Mouse (Mus musculus): ENCODE data around the gene Wfikkn2.

Wfikkn2 gene

GRCm38 (mm10) chr11:94190665-94191064, 55.1 kb downstream of the Wfikkn2 start:
- no peak for DNase-seq (ENCODE audit: low spot score)

- no peak for DNase-seq (ENCODE audit: low spot score)
These were observed 56.2 kb downstream of the Wfikkn2 start for GRCm38 (mm10) chr11:94189579-94189978.

All from urinary bladder, postnatal 10 days (tissue).